In genomic region chr11:120969742-120970141, GRCm38 (mm10) we compare ENCODE assay signal across 28 mouse cellular contexts.
"Had no signal": no experiment of that assay in that cellular context is flagged by ENCODE, and none has a peak within 500 bp of the region (broad histone marks: within the 10 kb centered on the region; RNA-seq: fewer than 3 reads in every experiment).

No protein-coding gene starts in this region.

- H3K27ac ChIP-seq: embryonic facial prominence, embryonic 10.5 days; embryonic facial prominence, embryonic 12.5 days; embryonic facial prominence, embryonic 13.5 days; embryonic facial prominence, embryonic 15.5 days; forebrain, embryonic 10.5 days; forebrain, embryonic 12.5 days; forebrain, embryonic 13.5 days; forebrain, embryonic 15.5 days; gastrocnemius, adult 2 months had no signal

- ATAC-seq: forebrain, embryonic 13.5 days; forebrain, embryonic 14.5 days; forebrain, embryonic 15.5 days; forebrain, embryonic 16.5 days; forebrain, postnatal 0 days had no signal

- H3K4me1 ChIP-seq: forebrain, embryonic 15.5 days had no signal

- H3K9ac ChIP-seq: embryonic facial prominence, embryonic 12.5 days; embryonic facial prominence, embryonic 13.5 days; embryonic facial prominence, embryonic 15.5 days; forebrain, embryonic 12.5 days; forebrain, embryonic 13.5 days; forebrain, embryonic 15.5 days; forebrain, postnatal 0 days had no signal

- H3K4me3 ChIP-seq: embryonic facial prominence, embryonic 10.5 days; embryonic facial prominence, embryonic 12.5 days; embryonic facial prominence, embryonic 13.5 days; embryonic facial prominence, embryonic 15.5 days; erythroblast, embryonic 14.5 days; forebrain, embryonic 10.5 days; forebrain, embryonic 12.5 days; forebrain, embryonic 13.5 days; forebrain, embryonic 15.5 days; gastrocnemius, adult 2 months had no signal

- H3K4me2 ChIP-seq: embryonic facial prominence, embryonic 12.5 days; embryonic facial prominence, embryonic 13.5 days; embryonic facial prominence, embryonic 15.5 days; forebrain, embryonic 12.5 days; forebrain, embryonic 13.5 days; forebrain, embryonic 15.5 days had no signal

- DNase-seq: cerebellum, adult 18-20 months; cerebellum, adult 2 months; cerebellum, adult 8-10 months; cerebellum, adult 9-10 months; cerebellum, adult 9-11 months; cerebellum, postnatal 10 days; cerebellum, postnatal 14 days; cerebellum, postnatal 25 days; cerebellum, postnatal 36 days; embryo, embryonic 11 days; forebrain, postnatal 0 days; gastrocnemius, adult 2 months; gastrocnemius, postnatal 10 days; gastrocnemius, postnatal 14 days; gastrocnemius, postnatal 25 days; gastrocnemius, postnatal 36 days; heart, adult 11 months had no signal

- H3K27me3 ChIP-seq: embryonic facial prominence, embryonic 12.5 days; embryonic facial prominence, embryonic 13.5 days; embryonic facial prominence, embryonic 15.5 days; forebrain, embryonic 12.5 days; forebrain, embryonic 13.5 days; forebrain, embryonic 15.5 days had no signal

- H3K9me3 ChIP-seq: embryonic facial prominence, embryonic 10.5 days; embryonic facial prominence, embryonic 12.5 days; embryonic facial prominence, embryonic 13.5 days; embryonic facial prominence, embryonic 15.5 days; forebrain, embryonic 10.5 days; forebrain, embryonic 12.5 days; forebrain, embryonic 13.5 days; forebrain, embryonic 15.5 days had no signal
